Mouse (Mus musculus): ENCODE measurements at regions not wholly inside any gene's neighbourhood (a gene's known extent, or its start where the extent isn't known, plus 50 kb on each side); places are given as distances from the start of the nearest gene placed in this dataset.

GRCm38 (mm10) chr19:57541693-57542314 is 69.0 kb upstream of the Atrnl1 start:
- DNase-seq = no peak

- no peak for DNase-seq
Observed at GRCm38 (mm10) chr19:57542506-57542905, 68.3 kb upstream of the Atrnl1 start.

GRCm38 (mm10) chr19:57543681-57544214 is 67.1 kb upstream of the Atrnl1 start:
- DNase-seq = peak; percentile 85

- no peak for DNase-seq
Observed at GRCm38 (mm10) chr19:57544229-57544879, 66.5 kb upstream of the Atrnl1 start.

- DNase-seq = no peak
Observed at GRCm38 (mm10) chr19:57545071-57545470, 65.8 kb upstream of the Atrnl1 start.

GRCm38 (mm10) chr19:57546039-57546438 is 64.8 kb upstream of the Atrnl1 start:
- DNase-seq = no peak

- DNase-seq = no peak
Observed at GRCm38 (mm10) chr19:57546519-57546918, 64.3 kb upstream of the Atrnl1 start.

- DNase-seq = no peak
Observed at GRCm38 (mm10) chr19:57548093-57548492, 62.7 kb upstream of the Atrnl1 start.

GRCm38 (mm10) chr19:57548661-57549060 is 62.2 kb upstream of the Atrnl1 start:
- no peak for DNase-seq

GRCm38 (mm10) chr19:57552964-57553740 is 57.7 kb upstream of the Atrnl1 start:
- DNase-seq = no peak

GRCm38 (mm10) chr19:57554086-57554485 is 56.7 kb upstream of the Atrnl1 start:
- DNase-seq = no peak

GRCm38 (mm10) chr19:57555313-57555712 is 55.5 kb upstream of the Atrnl1 start:
- no peak for DNase-seq

GRCm38 (mm10) chr19:57558420-57558967 is 52.3 kb upstream of the Atrnl1 start:
- DNase-seq = no peak

- no peak for DNase-seq
Observed at GRCm38 (mm10) chr19:57560757-57561156, 50.1 kb upstream of the Atrnl1 start.

Data from cerebellum, adult 9-10 months (tissue).